Mouse (Mus musculus): Measurements from ENCODE around the gene Axin1. TPM values are rescaled to one million over a fixed set of nuclear protein-coding genes. Genes with fewer than 3 reads are reported as not detected.

Gene Axin1
- polyA plus RNA-seq, 1 experiment from 2014 or later = 71.8 TPM

- no peak for DNase-seq (ENCODE audit: low read depth, low spot score)
- H3K27me3 ChIP-seq = no peaks in the 10 kb centered on the region
- ATAC-seq = no peak
- ChIA-PET CTCF (interaction anchor here (1.4 kb wide), 1 partner anchor 52 kb away, joined by 3 read pairs; no protein-coding TSS in a partner anchor), POLR2A (no interaction called here)
- in situ Hi-C loops (cut with MboI; ENCODE audit: low pct_unique_long_range_greater_than_20kb) = no loop called here
- no peak for TF ChIP-seq CTCF (IDR thresholded peaks at IDR 0.05)
Observed at GRCm38 (mm10) chr17:26239551-26239950, 101.1 kb downstream of the Axin1 start.

GRCm38 (mm10) chr17:26240120-26240790 lies 101.8 kb downstream of the Axin1 start:
- CTCF ChIA-PET = interaction anchor here (0.8 to 1.4 kb wide), 3 partner anchors 52 to 212 kb away, joined by 3 read pairs; no protein-coding TSS in a partner anchor
- ATAC-seq (no peak), DNase-seq (ENCODE audit: low read depth, low spot score) (no peak)
- H3K27me3 ChIP-seq = no peaks in the 10 kb centered on the region
- in situ Hi-C loops (cut with MboI; ENCODE audit: low pct_unique_long_range_greater_than_20kb) = loop anchor here (5.0 kb wide), 1 partner anchor 118 kb away; the partner anchor contains the start of gene Mrpl28
- no peak for TF ChIP-seq CTCF (IDR thresholded peaks at IDR 0.05)
- POLR2A ChIA-PET = no interaction called here

- POLR2A ChIA-PET = no interaction called here
- no peak for DNase-seq (ENCODE audit: low read depth, low spot score)
Observed at GRCm38 (mm10) chr17:26240990-26241389, 102.5 kb downstream of the Axin1 start.

GRCm38 (mm10) chr17:26243471-26244100 lies 105.1 kb downstream of the Axin1 start:
- ChIA-PET CTCF (interaction anchor here (1.0 to 2.3 kb wide), 10 partner anchors 9 to 130 kb away, joined by 3 to 8 read pairs (median 4); partner anchors contain the start of gene Luc7l), POLR2A (no interaction called here)
- peak; percentile 75 for TF ChIP-seq CTCF (IDR thresholded peaks at IDR 0.05)
- ATAC-seq (peak; percentile 80), DNase-seq (ENCODE audit: low read depth, low spot score) (peak; percentile 24)
- H3K27me3 ChIP-seq = no peaks in the 10 kb centered on the region
- in situ Hi-C loops (cut with MboI; ENCODE audit: low pct_unique_long_range_greater_than_20kb) = loop anchor here (5.0 kb wide), 1 partner anchor 121 kb away; the partner anchor contains the start of gene Mrpl28

More at GRCm38 (mm10) chr17:26240990-26241389, 102.5 kb downstream of the Axin1 start:
- TF ChIP-seq CTCF (IDR thresholded peaks at IDR 0.05) = no peak
- no peak for ATAC-seq
- in situ Hi-C loops (cut with MboI; ENCODE audit: low pct_unique_long_range_greater_than_20kb) = loop anchor here (5.0 kb wide), 1 partner anchor 119 kb away; the partner anchor contains the start of gene Mrpl28
- CTCF ChIA-PET = interaction anchor here (0.8 to 1.2 kb wide), 3 partner anchors 36 to 211 kb away, joined by 3 read pairs; no protein-coding TSS in a partner anchor
- H3K27me3 ChIP-seq = no peaks in the 10 kb centered on the region

- DNase-seq (ENCODE audit: low read depth, low spot score) (peak; percentile 88), ATAC-seq (peak; percentile 81)
- in situ Hi-C loops (cut with MboI; ENCODE audit: low pct_unique_long_range_greater_than_20kb) = loop anchor here (5.0 kb wide), 1 partner anchor 122 kb away; the partner anchor contains the start of gene Mrpl28
- CTCF ChIA-PET = interaction anchor here (0.9 to 2.1 kb wide), 9 partner anchors 8 to 208 kb away, joined by 3 to 8 read pairs (median 4); partner anchors contain the start of gene Luc7l
- no peaks in the 10 kb centered on the region for H3K27me3 ChIP-seq
- TF ChIP-seq CTCF (IDR thresholded peaks at IDR 0.05) = no peak
- POLR2A ChIA-PET = interaction anchor here (0.7 kb wide), 1 partner anchor 116 kb away, joined by 3 read pairs; no protein-coding TSS in a partner anchor
Observed at GRCm38 (mm10) chr17:26244101-26244841, 105.8 kb downstream of the Axin1 start, which contains the start of gene Fam234a. TSS of gene Fam234a (minus strand) at chr17:26244242.

Other genes with a start within 250 kb of the Axin1 start
- gene Rab40c, start 219.0 kb upstream of the Axin1 start, polyA plus RNA-seq (2021) = 20.2 TPM
- gene Pigq, start 193.8 kb upstream of the Axin1 start, polyA plus RNA-seq (2021) = 104 TPM
- gene Nhlrc4, start 193.7 kb upstream of the Axin1 start, polyA plus RNA-seq (2021) = 0.05 TPM
- 0.08 TPM for gene A930017K11Rik, start 186.1 kb upstream of the Axin1 start, polyA plus RNA-seq (2021)
- gene Capn15, start 152.9 kb upstream of the Axin1 start, polyA plus RNA-seq (2021) = 23.7 TPM
- gene Rab11fip3, start 69.1 kb upstream of the Axin1 start, polyA plus RNA-seq (2021) = 35.9 TPM
- gene Decr2, start 48.4 kb upstream of the Axin1 start, polyA plus RNA-seq (2021) = 42.4 TPM
- 0.31 TPM for gene Nme4, start 43.1 kb upstream of the Axin1 start, polyA plus RNA-seq (2021)
- 22.7 TPM for gene Tmem8, start 25.4 kb upstream of the Axin1 start, polyA plus RNA-seq (2021)
- gene Mrpl28, start 15.2 kb upstream of the Axin1 start, polyA plus RNA-seq (2021) = 118 TPM
- gene Pdia2, start 60.4 kb downstream of the Axin1 start, polyA plus RNA-seq (2021) = 0.22 TPM
- gene Rgs11, start 64.3 kb downstream of the Axin1 start, polyA plus RNA-seq (2021) = 0.76 TPM
- 17.0 TPM for gene Arhgdig, start 69.1 kb downstream of the Axin1 start, polyA plus RNA-seq (2021)
- 147 TPM for gene Fam234a, start 105.6 kb downstream of the Axin1 start, polyA plus RNA-seq (2021)
- gene Luc7l, start 114.2 kb downstream of the Axin1 start, polyA plus RNA-seq (2021) = 113 TPM

Data from Patski (cell line).